Mouse (Mus musculus) stomach, embryonic 15.5 days (tissue): ENCODE results near the gene Adamts18. TPM values are rescaled to one million over a fixed set of nuclear protein-coding genes. Genes with fewer than 3 reads are reported as not detected.
"Not testable (repeated sequence)": the region's sequence is repeated elsewhere in the genome, so short reads cannot be mapped to it uniquely, and the experiment has no call there.

Experiments
- ATAC-seq: fragments of 200-750 bp; cut with Nextera tagmentation; 2 replicates; pipeline ENCODE4 v1.8.0; 2017; ENCODE audit warnings: low read depth, moderate number of reproducible peaks, moderate TSS enrichment; ENCODE audit not compliant: insufficient read depth, low FRiP score
- H3K27ac ChIP-seq: fragments of 300-500 bp; sonication (generic); 2 replicates; pipeline ENCODE4 v1.5.1; 2015; ENCODE audit warnings: mild to moderate bottlenecking, inconsistent platforms
- H3K27me3 ChIP-seq: fragments of 300-500 bp; sonication (generic); replicated peaks from 2 replicates; pipeline ENCODE4 v1.6.1; 2015; ENCODE audit warnings: inconsistent platforms
- H3K36me3 ChIP-seq: fragments of 300-500 bp; sonication (generic); 2 replicates; pipeline ENCODE4 v1.6.1; 2015; ENCODE audit warnings: inconsistent platforms
- H3K4me1 ChIP-seq: fragments of 300-500 bp; sonication (generic); 2 replicates; pipeline ENCODE4 v1.6.1; 2015; ENCODE audit warnings: inconsistent platforms
- H3K4me2 ChIP-seq: fragments of 300-500 bp; sonication (generic); 2 replicates; pipeline ENCODE4 v1.6.1; 2015; ENCODE audit warnings: mild to moderate bottlenecking, inconsistent platforms
- H3K4me3 ChIP-seq: fragments of 300-500 bp; sonication (generic); replicated peaks from 2 replicates; pipeline ENCODE4 v1.5.1; 2015; ENCODE audit warnings: inconsistent platforms
- H3K9ac ChIP-seq: fragments of 300-500 bp; sonication (generic); 2 replicates; pipeline ENCODE4 v1.6.1; 2015; ENCODE audit warnings: inconsistent platforms
- H3K9me3 ChIP-seq: fragments of 300-500 bp; sonication (generic); 2 replicates; pipeline ENCODE4 v1.6.1; 2016; ENCODE audit warnings: inconsistent platforms
- WGBS: fragments of 180-500 bp; shearing (Covaris S2); methylation state at CpG from one replicate; pipeline ENCODE4 v1.1.7; 2015; 5-methylcytosine and 5-hydroxymethylcytosine counted together
- polyA plus RNA-seq: library from polyadenylated mRNA; unstranded; fragments of >200 nt; fragmentation: Nextera tagmentation; extraction: Ambion mirVana; gene quantifications from 2 replicates; pipeline ENCODE4 v1.2.1, GENCODE M21; 2015

The Adamts18 gene
- polyA plus RNA-seq, 1 experiment from 2014 or later, result 0.72 TPM

- Histone ChIP-seq H3K4me3 (no peak overlapping the region), H3K4me2 (no peak overlapping the region), H3K27me3 (no peaks in the 10 kb centered on the region), H3K27ac (no peak overlapping the region), H3K9ac (no peak overlapping the region), H3K9me3 (no peaks in the 10 kb centered on the region), H3K4me1 (0 out of 2 replicates have a peak, but pooled peaks cover 5% of the 10 kb centered on the region), H3K36me3 (no peaks in the 10 kb centered on the region)
- WGBS, result 37% methylated on average over 8 of the region's 8 CpGs
- no peak for ATAC-seq
Measured at GRCm38 (mm10) chr8:113836892-113837569, 11.5 kb downstream of the Adamts18 start.

DNA sequence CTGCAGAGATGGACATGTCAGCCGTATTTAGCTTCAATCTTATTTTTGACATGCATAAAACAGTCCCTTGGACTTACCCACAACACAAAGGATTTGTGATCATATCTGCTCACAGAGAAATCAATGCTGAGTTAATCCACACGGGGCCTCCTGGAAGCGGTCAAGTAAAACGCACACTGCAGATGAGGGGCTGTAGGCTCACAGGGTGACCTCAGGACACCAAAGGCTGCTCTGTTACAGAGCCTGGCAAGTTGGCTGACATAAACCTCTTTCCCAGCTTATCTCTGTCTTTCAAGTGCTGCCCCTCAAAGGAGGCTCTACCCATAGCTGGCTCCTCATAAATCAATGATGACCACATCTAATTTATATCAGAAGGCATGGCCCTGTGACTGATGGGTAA, 14.9 kb downstream of the Adamts18 start:
- Histone ChIP-seq H3K36me3 (no peaks in the 10 kb centered on the region), H3K4me3 (no peak overlapping the region), H3K4me2 (no peak overlapping the region), H3K27me3 (no peaks in the 10 kb centered on the region), H3K4me1 (0 out of 2 replicates have a peak, but pooled peaks cover 5% of the 10 kb centered on the region), H3K9me3 (no peaks in the 10 kb centered on the region), H3K9ac (no peak overlapping the region), H3K27ac (no peak overlapping the region)
- ATAC-seq, result no peak
- WGBS, result 54% methylated on average over 4 of the region's 4 CpGs

DNA sequence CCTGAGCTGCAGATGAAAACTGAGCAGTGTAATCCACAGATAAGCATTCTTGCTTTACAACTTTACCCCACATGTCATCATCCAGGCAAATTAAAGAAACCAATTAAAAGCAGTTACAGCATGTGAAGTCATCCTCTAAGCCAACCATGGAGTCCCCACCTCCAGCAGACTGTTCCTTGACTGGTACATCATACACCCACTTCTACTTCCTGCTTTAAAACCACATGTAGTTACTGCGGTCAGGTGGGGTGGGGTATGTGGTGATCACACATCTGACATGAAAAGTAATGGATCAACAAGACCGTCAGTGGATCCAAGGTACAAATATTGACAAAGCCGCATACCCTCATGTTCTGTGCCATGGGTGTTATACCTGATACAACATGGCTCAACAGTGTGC, 21.3 kb downstream of the Adamts18 start:
- Histone ChIP-seq H3K36me3 (no peaks in the 10 kb centered on the region), H3K9me3 (no peaks in the 10 kb centered on the region), H3K27me3 (no peaks in the 10 kb centered on the region), H3K4me2 (no peak overlapping the region), H3K4me3 (no peak overlapping the region), H3K4me1 (no peaks in the 10 kb centered on the region), H3K9ac (no peak overlapping the region), H3K27ac (no peak overlapping the region)
- ATAC-seq, result no peak
- 83% methylated on average over 3 of the region's 3 CpGs for WGBS

DNA sequence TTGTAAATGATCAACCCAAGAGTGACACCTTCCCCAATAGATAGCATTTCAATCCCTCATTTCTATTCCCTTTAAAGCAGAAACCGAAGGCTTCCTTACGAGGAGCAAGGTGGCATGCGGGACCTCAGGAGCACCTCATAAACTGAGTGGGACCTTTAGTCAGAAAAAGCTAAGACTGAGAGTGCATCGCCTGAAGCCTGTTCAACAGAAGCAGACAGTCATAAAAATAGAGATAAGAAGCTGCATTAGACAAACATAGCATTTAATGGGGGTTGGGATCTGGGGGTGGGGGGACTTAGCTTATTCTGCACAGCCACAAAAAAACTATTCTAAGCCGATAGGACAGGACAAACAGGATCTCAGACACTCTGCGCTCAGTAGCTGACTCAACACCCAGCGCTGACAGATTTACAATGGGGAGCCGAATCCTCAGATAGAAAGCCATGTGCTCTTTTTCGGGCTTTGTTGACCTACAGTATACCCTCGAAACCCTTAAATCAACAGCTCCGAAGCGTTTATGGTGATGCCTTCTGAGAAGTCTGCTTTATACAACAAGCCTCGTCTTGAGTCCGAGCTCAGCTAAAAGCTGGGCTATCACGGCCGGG, 27.5 kb downstream of the Adamts18 start:
- no peaks in the 10 kb centered on the region for H3K27me3 ChIP-seq
- H3K9ac ChIP-seq, result no peak overlapping the region
- no peak overlapping the region for H3K27ac ChIP-seq
- no peak overlapping the region for H3K4me2 ChIP-seq
- H3K4me3 ChIP-seq, result no peak overlapping the region
- WGBS, result 38% methylated on average over 16 of the region's 16 CpGs
- H3K4me1 ChIP-seq, result no peaks in the 10 kb centered on the region
- H3K36me3 ChIP-seq, result no peaks in the 10 kb centered on the region
- peak; percentile 50; the same call in 1 of the 2 replicates for ATAC-seq
- H3K9me3 ChIP-seq, result no peaks in the 10 kb centered on the region

DNA sequence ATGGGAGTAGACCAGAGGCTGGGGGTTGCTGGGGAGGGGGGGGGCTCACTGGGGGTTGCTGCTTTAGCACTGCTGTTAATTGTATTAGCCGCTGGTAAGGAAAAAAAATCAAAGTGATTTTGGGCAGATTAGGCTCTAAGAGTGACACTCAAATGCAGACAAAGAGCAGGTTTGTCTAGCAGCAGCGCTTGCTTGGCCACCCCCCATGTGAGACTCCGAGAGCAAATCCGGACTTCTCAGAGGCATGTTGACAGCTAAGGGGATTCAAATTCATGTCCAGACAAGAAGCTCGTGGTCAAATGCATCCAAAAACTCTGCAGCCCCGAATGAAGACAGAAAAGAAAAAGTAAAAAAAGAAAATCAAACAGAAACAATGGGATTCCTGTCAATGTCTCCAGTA, 34.6 kb downstream of the Adamts18 start:
- no peak overlapping the region for H3K9ac ChIP-seq
- no peaks in the 10 kb centered on the region for H3K36me3 ChIP-seq
- no peak overlapping the region for H3K4me2 ChIP-seq
- no peak overlapping the region for H3K4me3 ChIP-seq
- no peak for ATAC-seq
- 51% methylated on average over 6 of the region's 6 CpGs for WGBS
- H3K4me1 ChIP-seq, result no peaks in the 10 kb centered on the region
- H3K27me3 ChIP-seq, result no peaks in the 10 kb centered on the region
- no peaks in the 10 kb centered on the region for H3K9me3 ChIP-seq
- H3K27ac ChIP-seq, result no peak overlapping the region

- Histone ChIP-seq H3K9me3 (no peaks in the 10 kb centered on the region), H3K4me1 (no peaks in the 10 kb centered on the region), H3K27me3 (no peaks in the 10 kb centered on the region), H3K4me2 (no peak overlapping the region), H3K27ac (no peak overlapping the region), H3K36me3 (no peaks in the 10 kb centered on the region), H3K4me3 (no peak overlapping the region), H3K9ac (no peak overlapping the region)
- WGBS, result 61% methylated on average over 4 of the region's 4 CpGs
- no peak for ATAC-seq
Measured at GRCm38 (mm10) chr8:113811521-113811920, 37.0 kb downstream of the Adamts18 start.

GRCm38 (mm10) chr8:113809929-113810328, 38.6 kb downstream of the Adamts18 start:
- Histone ChIP-seq H3K27ac (no peak overlapping the region), H3K36me3 (no peaks in the 10 kb centered on the region), H3K27me3 (no peaks in the 10 kb centered on the region), H3K4me2 (no peak overlapping the region), H3K4me1 (no peaks in the 10 kb centered on the region), H3K9ac (no peak overlapping the region), H3K4me3 (no peak overlapping the region), H3K9me3 (no peaks in the 10 kb centered on the region)
- 69% methylated on average over 5 of the region's 5 CpGs for WGBS
- no peak for ATAC-seq

DNA sequence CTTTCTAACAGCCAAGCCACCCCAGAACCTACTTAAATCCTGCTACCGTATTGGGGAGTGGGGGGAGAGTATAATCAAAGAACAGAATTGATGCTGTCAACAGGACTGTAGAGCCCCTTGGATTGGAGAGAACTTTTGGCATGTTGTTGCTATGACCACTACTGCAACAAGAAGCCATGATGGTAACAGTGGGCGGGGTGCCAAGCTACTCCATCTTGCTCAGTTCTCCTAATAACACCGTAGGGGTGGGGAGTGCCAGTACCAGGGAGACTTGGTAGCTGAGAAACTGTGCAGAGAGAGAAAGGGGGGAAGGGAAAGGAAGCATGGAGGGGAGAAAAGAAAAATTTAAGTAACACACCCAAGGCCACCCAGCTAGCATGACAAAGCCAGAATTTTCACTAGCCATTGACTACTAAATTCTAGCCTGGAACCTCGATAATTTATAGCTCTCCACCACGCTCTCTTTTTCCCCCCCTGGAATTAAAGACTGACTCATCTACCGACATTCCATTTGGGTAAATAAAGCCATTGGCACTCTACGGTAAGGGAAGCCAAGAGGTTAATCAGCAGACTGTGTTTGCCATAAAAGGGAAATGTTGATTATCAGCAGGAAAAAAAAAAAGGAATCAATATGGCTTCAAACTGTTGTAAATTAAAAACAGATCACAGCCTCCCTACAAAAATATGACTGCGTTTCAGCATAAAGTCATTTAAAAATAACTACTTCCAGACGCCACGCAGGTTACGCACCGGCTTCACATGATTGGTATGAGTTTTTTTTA, 44.5 kb downstream of the Adamts18 start:
- Histone ChIP-seq H3K4me2 (no peak overlapping the region), H3K27me3 (no peaks in the 10 kb centered on the region), H3K4me1 (no peaks in the 10 kb centered on the region), H3K27ac (no peak overlapping the region), H3K36me3 (no peaks in the 10 kb centered on the region), H3K4me3 (no peak overlapping the region), H3K9ac (no peak overlapping the region), H3K9me3 (no peaks in the 10 kb centered on the region)
- 75% methylated on average over 12 of the region's 12 CpGs for WGBS
- ATAC-seq, result no peak

GRCm38 (mm10) chr8:113801551-113801950, 47.0 kb downstream of the Adamts18 start:
- ATAC-seq, result no peak
- no peak overlapping the region for H3K4me2 ChIP-seq
- no peak overlapping the region for H3K9ac ChIP-seq
- H3K4me1 ChIP-seq, result no peaks in the 10 kb centered on the region
- H3K4me3 ChIP-seq, result no peak overlapping the region
- H3K9me3 ChIP-seq, result no peaks in the 10 kb centered on the region
- WGBS, result 63% methylated on average over 5 of the region's 5 CpGs
- H3K36me3 ChIP-seq, result no peaks in the 10 kb centered on the region
- no peak overlapping the region for H3K27ac ChIP-seq
- H3K27me3 ChIP-seq, result no peaks in the 10 kb centered on the region

DNA sequence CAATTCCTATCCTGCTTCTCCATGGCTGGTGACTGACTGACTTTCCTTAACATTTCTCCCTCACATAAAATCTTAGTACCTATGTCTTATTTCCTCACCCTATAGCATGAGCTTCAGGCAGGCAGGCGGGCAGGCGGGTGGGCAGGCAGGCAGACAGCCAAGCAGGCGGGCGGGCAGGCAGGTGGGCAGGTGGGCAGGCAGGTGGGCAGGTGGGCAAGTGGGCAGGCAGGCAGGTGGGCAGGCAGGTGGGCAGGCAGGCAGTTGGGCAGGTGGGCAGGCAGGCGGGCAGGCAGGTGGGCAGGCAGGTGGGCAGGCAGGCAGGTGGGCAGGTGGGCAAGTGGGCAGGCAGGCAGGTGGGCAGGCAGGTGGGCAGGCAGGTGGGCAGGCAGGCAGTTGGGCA, 48.0 kb downstream of the Adamts18 start:
- H3K9ac ChIP-seq, H3K36me3 ChIP-seq, H3K27ac ChIP-seq, H3K27me3 ChIP-seq, H3K9me3 ChIP-seq, H3K4me3 ChIP-seq, ATAC-seq, H3K4me2 ChIP-seq, H3K4me1 ChIP-seq: not testable (repeated sequence)
- no CpG with 5 or more reads among the region's 5 CpGs for WGBS

- ATAC-seq, result no peak
- H3K4me1 ChIP-seq, result no peaks in the 10 kb centered on the region
- H3K27me3 ChIP-seq, result no peaks in the 10 kb centered on the region
- WGBS, result no CpG with 5 or more reads among the region's 5 CpGs
- no peak overlapping the region for H3K4me3 ChIP-seq
- no peak overlapping the region for H3K9ac ChIP-seq
- H3K27ac ChIP-seq, result no peak overlapping the region
- no peaks in the 10 kb centered on the region for H3K9me3 ChIP-seq
- H3K4me2 ChIP-seq, result no peak overlapping the region
- H3K36me3 ChIP-seq, result no peaks in the 10 kb centered on the region
Measured at GRCm38 (mm10) chr8:113799550-113799949, 49.0 kb downstream of the Adamts18 start.

DNA sequence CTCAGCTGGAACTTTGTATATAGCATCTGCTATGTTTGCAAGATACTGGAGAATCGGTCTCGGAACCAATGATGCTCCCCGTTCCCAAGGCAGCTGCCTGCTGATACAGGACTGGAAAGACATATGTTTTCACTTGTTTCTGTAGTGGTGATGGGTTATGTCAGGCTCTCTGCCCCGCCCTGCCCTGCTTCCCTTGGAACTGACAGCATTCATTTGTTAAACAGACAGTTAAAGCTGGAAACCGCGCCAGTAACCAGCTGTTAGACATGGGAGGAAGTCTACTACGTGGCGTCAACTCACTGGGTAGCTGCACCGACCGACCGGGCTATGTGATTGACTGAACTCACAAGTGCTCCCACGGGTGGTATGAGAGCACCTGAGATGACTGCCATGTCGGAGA, 56.7 kb downstream of the Adamts18 start:
- Histone ChIP-seq H3K27me3 (no peaks in the 10 kb centered on the region), H3K4me3 (no peak overlapping the region), H3K9me3 (no peaks in the 10 kb centered on the region), H3K4me1 (no peaks in the 10 kb centered on the region), H3K36me3 (no peaks in the 10 kb centered on the region), H3K4me2 (no peak overlapping the region), H3K27ac (no peak overlapping the region), H3K9ac (no peak overlapping the region)
- no CpG with 5 or more reads among the region's 13 CpGs for WGBS
- no peak for ATAC-seq
